Mouse (Mus musculus): ENCODE results near the gene Ndufs8. TPM values are rescaled to one million over a fixed set of nuclear protein-coding genes. Genes with fewer than 3 reads are reported as not detected.
A peak's percentile ranks its signal among the peaks of the same experiment; 100 is the strongest.

Ndufs8 gene
- total RNA-seq, 2 experiments from 2014 or later = 123 to 130 TPM

DNA sequence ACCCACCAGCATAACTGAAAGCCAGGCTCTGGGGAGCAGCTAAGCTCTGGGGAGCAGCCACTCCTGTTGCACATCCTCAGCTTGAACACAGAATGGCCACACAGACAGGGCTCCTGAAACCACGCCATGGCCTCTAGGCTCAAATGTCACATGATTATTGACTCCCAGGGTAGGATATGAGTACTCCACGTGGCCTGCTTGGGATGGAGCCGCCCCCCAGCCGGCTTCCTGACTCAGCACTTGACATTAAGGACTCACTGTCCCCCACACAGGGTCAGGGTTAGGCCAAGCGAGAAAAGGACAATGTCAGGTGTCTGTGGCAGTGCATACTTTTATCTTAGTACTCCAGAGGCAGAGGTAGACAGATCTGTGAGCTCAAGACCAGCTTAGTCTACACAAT is 2.4 kb downstream of the Ndufs8 start:
- intact Hi-C loops (cut with DNase I) = no loop called here
- no peak for DNase-seq (ENCODE audit: extremely low spot score in 1 of 2, low spot score in 2 of 2)

DNA sequence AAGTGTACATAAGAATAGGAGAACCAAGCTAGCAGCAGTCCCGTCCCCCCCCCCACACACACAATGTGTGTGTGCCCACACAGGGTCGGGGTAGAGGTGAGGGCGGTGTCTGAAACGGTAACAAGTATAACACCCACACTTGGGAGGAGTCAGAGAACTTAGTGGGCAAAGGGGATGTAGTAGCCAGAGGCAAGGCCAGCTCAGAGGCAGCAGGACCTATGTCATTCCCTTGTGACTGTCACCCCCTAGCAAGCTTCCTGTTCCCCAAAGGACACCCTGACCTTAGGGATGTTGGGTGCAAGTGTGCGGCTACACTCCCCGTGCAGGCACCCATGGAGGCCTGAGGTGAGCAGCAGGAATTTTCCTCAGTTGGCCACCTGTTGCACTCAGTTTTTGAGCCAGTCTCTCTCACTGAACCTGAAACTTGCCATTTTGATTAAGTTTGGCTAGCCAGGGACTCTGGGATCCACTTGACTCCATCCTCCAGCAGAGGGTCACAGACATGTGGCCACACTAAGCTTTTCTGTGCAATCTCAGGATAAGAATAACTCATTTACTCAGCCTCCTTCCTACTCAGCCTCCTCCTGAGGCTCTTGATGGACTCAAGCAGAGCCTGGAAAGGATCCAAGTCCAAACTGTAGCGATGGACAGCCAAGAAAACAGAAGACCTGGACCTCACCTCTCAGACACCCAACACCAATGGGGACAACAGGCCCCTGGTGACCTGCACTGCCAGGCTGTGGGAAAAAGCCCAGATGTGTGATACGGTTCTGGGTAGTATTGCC is 4.5 kb downstream of the Ndufs8 start:
- intact Hi-C loops (cut with DNase I) = no loop called here
- no peak for DNase-seq (ENCODE audit: extremely low spot score in 1 of 2, low spot score in 2 of 2)

DNA sequence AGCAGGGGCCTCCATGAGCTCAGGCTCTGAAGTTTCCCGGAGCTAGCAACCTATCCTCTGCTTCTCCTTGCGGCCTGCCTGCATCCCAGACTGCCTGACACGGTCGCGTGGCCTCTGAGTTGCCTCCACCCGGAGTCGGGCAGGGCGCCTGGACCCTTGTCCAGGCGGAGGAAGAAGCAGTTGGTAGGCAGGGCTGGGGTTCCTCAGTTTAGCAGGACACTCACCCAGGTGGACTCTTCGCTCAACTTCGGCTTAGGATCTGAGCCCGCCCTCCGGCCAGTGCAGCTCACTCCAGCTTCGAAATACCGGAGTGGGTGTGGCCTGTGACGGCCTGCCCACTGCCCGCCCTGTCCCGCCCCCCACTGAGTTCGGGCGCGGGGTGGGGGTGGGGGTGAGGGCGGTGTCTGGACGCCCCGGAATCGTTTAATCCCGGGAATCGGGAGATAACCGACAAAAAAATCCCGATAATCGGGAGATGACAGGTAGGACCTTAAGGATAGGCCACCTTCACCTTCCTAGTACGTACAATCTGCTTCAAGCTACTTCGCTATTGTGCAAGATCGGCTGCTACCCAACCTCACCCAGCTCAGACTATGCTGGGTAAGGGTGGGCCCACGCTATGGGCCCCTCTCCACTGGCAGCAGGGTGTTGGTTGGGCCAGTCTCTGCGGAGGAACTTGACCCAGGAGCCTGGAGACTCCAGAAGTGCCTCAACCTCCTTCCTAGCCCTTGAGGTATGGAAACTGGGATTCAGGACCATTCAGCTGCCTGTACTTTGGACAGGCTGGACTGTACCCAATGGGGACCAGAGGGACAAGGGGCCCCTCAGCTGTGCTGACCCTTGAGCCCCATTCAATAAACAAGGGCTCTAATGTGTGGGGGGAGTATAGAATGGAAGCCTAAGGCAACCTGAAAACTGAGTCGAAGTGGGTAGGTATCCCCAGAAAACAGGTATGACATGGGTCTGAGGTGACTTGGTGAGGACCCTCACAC is 5.5 kb downstream of the Ndufs8 start, which contains the start of gene Tcirg1:
Gene Tcirg1 (minus strand): TSS at position 339 of the 992 bp plus-strand sequence.
- DNase-seq (ENCODE audit: extremely low spot score in 1 of 2, low spot score in 2 of 2) = peak in 1 of 2 experiments; percentile 85
- intact Hi-C loops (cut with DNase I) = no loop called here

DNA sequence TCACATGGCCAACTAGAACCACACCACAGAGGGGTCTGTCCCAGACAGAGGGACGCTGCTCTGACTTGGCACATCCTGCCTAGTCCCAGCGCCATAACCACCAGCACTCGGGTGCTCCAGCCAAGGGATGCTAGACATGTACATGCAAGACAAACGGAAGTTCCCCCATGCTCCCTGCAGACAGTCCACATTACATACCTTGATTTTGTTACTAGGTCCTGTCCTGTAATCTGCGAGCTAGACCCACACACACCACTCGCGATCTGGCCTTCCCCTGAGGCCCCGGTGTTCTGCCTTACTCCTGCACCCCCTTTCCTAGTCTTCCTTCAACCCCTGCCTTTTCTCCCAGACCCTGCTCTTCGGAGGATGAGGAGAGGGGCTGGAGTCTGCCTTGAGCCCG is 6.2 kb downstream of the Ndufs8 start:
- intact Hi-C loops (cut with DNase I) = no loop called here

DNA sequence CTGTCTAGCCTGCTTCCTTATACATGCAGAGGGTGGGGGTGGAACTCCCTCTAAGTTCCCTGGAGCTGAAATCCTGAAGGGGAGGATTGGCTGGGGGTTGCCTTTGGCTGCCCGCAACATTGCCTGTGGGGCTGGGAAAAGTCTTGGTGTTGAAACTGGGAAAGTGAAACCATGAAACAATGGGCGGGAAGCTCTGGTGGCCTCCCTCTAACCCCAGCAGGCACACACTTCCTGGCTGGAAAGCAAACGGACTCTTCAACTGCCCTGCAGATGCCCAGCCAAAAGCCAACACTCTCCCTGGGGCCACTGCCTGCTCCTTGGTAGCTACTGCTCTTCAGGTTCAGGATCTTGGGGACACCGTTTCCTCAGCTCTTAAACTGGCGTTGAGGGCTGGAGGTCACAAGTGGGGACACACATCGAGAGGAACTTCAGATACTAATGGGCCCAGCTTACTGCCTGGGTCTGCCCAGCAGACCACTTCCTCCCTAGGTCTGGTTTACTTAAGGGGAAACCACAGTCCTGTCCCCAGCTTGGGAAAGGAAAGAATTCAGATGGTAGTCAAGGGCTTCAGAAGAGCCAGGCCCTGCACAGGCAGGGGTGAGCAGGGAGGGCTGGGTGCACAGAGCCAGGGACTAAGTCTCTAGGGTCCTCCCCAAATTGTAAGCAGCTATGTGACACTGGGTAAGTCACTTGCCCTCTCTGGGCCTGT is 7.2 kb downstream of the Ndufs8 start:
- intact Hi-C loops (cut with DNase I) = no loop called here
- no peak for DNase-seq (ENCODE audit: extremely low spot score in 1 of 2, low spot score in 2 of 2)

More for the DNA sequence above, 6.2 kb downstream of the Ndufs8 start:
- DNase-seq (ENCODE audit: extremely low spot score in 1 of 2, low spot score in 2 of 2) = no peak

- DNase-seq (ENCODE audit: extremely low spot score in 1 of 2, low spot score in 2 of 2) = no peak
- intact Hi-C loops (cut with DNase I) = no loop called here
Observed at GRCm38 (mm10) chr19:3904363-3904675, 8.3 kb downstream of the Ndufs8 start.

GRCm38 (mm10) chr19:3903648-3904362 is 8.8 kb downstream of the Ndufs8 start:
- intact Hi-C loops (cut with DNase I) = no loop called here
- DNase-seq (ENCODE audit: extremely low spot score in 1 of 2, low spot score in 2 of 2) = no peak

DNA sequence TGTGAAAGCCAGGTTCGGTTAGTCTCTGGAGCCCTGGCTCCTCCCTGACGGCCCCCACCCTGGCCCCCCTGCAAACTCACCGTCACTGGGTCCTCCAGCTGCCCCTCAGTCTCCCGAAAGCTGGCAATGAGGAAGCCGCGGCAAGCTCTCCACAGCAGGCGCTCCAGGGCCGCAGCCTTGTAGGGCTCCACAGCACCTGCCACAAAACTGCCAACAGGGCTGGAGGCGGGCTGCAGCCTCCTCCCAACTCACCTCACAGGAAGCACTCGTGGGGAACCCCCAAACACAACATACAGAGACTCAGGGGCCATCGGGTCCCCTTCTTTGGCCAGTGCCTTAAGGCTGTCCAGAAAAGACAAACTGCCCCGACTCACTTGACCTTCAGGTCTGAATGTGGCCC is 9.6 kb downstream of the Ndufs8 start:
- intact Hi-C loops (cut with DNase I) = no loop called here

DNA sequence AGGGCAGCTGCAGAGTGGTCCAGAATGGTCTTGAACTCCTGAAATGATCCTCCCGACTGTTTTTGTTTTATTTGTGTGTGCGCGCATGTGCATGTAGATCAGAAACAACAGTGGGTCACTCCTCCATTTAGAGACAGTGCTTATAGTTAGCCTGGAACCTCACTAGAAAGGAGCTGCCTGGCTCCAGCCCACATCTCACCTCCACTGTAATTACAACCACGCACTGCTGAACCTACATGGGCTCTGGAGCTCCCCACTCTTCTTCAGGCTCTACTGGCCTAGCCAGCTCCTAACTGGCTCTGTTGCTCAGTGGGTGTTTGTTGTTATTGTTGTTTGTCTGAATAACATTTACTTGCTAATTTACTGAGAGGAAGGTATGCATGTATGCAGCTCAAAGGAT is 13.0 kb downstream of the Ndufs8 start:
- intact Hi-C loops (cut with DNase I) = no loop called here
- no peak for DNase-seq (ENCODE audit: extremely low spot score in 1 of 2, low spot score in 2 of 2)

More for the DNA sequence above, 9.6 kb downstream of the Ndufs8 start:
- DNase-seq (ENCODE audit: extremely low spot score in 1 of 2, low spot score in 2 of 2) = no peak

GRCm38 (mm10) chr19:3898952-3899351 is 13.6 kb downstream of the Ndufs8 start:
- intact Hi-C loops (cut with DNase I) = no loop called here
- no peak for DNase-seq (ENCODE audit: extremely low spot score in 1 of 2, low spot score in 2 of 2)

DNA sequence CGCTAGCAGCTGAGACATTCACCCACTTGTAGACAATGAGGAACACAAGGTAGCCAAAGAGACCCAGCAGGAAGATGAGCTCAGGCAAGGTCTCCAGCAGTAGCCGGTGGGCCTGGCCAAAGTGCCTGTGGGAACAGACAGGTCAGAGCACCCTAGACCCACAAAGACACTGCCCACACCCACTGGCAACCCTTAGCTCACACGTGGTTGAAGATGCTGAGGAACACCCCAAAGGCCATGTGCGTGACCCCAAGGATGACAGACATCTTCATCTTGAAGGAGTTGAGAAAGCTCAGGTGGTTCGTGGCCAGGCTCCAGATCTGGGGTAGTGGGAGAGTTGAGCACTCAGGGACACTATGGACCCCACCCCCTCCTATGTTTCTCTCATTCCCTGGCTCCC is 15.0 kb downstream of the Ndufs8 start:
- intact Hi-C loops (cut with DNase I) = no loop called here
- no peak for DNase-seq (ENCODE audit: extremely low spot score in 1 of 2, low spot score in 2 of 2)

GRCm38 (mm10) chr19:3896208-3896607 is 16.4 kb downstream of the Ndufs8 start:
- intact Hi-C loops (cut with DNase I) = no loop called here
- no peak for DNase-seq (ENCODE audit: extremely low spot score in 1 of 2, low spot score in 2 of 2)

DNA sequence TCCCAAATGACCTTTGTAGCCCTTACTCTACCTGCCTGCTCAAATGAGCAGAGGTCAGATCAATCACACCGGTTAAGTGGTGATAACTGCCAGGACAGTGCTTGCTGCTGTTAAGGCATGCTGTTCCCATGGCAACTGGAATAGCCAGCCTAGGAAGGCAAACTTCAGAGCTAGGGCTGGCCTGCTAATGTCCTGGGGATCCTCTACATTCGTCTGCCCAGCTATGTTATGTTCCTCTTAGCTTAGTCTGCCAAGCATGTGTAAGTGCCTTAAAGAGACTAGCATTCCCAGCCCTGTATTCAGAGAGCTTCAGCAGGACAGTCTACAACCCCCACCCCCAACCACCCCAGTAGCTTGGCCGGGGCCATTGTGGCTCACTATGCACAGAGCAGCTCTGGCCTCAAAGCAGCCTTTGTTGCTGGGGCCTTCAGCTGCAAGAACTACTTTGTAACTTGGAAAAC is 17.4 kb downstream of the Ndufs8 start:
- no peak for DNase-seq (ENCODE audit: extremely low spot score in 1 of 2, low spot score in 2 of 2)
- intact Hi-C loops (cut with DNase I) = no loop called here

DNA sequence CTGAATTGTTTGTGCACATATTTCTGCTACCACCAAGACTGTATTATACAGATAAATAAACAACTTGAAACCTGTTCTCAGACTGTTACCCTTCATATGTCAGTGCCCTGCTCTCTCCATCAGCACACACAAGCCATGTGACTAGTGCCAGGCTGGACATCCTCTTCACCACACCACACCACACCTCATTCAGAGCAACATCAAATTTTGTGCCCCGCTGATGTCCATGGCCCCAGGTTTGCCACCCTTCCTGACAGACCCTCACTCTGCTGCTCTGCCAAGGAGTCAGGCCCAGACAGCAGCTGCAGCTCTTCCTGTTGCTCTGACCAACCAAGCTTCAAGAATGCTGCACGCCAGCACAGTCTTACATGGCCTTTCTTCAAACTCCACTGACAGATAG is 18.3 kb downstream of the Ndufs8 start:
- intact Hi-C loops (cut with DNase I) = no loop called here
- DNase-seq (ENCODE audit: extremely low spot score in 1 of 2, low spot score in 2 of 2) = no peak

DNA sequence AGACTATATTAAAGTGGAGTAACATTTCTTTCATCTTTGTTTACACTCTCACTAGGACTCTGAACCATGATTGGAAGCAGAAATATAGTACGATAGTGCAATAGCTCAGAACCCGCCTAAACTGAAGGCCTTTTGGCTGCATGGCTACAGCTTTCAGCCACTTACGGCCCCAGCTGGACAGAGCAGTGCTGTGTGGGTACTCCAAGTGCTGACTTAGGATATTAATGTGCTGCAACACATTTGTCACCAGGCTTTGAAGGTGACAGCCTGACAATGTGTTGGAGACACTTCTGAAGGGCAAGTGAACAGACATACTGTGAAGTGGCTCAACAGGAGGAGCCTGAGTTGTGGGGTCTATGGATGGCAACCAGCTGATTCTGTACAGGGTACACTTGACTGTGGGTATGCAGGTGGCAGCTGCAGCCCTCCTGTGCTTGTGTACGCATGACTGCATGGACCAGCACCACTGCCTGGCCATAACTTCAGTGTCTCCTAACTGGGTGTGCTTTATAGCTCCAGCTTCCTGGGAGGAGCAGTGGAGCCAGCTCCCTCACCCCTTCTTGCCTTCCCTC is 18.9 kb downstream of the Ndufs8 start:
- DNase-seq (ENCODE audit: extremely low spot score in 1 of 2, low spot score in 2 of 2) = no peak
- intact Hi-C loops (cut with DNase I) = no loop called here

DNA sequence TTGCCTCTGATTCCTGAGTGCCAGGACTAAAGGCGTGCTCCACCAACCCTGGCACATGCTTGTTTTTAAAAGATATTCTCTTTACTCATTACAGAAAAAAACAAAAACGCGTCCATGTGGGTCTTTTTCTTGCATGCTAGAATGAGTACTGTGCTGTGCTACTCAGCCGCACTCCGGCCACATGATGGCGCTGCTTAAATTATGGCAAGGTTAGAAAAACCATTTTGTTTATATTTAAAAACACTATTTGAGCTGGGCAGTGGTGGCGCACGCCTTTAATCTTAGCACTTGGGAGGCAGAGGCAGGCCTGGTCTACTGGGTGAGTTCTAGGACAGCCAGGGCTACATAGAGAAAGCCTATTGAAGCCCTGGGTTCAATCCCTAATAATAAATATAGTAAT is 22.4 kb downstream of the Ndufs8 start:
- no peak for DNase-seq (ENCODE audit: extremely low spot score in 1 of 2, low spot score in 2 of 2)
- intact Hi-C loops (cut with DNase I) = no loop called here

- DNase-seq (ENCODE audit: extremely low spot score in 1 of 2, low spot score in 2 of 2) = no peak
- intact Hi-C loops (cut with DNase I) = no loop called here
Observed at GRCm38 (mm10) chr19:3889096-3889495, 23.5 kb downstream of the Ndufs8 start.

DNA sequence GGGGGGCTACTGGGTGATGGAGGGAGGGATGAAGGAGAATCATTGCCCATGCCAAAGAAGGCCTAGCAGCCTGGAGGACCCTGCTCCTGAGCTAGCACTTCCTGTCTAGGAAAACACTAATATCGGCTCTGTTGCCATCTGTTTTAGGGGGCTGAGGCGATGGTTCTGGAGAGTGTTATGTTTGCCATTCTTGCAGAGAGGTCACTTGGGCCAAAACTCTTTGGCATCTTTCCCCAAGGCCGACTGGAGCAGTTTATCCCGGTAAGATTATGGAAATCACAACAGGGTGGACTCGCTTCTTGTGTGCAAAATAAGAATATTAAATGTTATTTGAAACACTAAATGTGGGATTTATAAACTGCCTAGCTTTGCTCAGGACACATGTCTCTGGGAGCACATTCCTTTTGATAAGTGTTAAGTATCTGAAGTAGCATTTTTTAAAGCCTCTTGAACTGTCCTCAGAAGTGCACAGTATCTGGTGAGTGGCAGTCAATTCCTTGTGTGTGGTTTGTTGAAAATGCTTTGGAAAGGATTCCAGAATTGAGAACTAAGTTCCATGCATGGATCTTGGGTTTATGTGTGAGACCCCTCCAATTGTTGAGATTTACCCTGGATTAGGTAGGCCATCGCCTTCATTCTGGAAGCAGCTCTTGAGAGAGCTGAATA is 28.1 kb downstream of the Ndufs8 start:
- DNase-seq (ENCODE audit: extremely low spot score in 1 of 2, low spot score in 2 of 2) = no peak
- intact Hi-C loops (cut with DNase I) = no loop called here

Data from left cerebral cortex, postnatal 10 days (tissue).